Mouse (Mus musculus): ENCODE data around the gene Tns4.

- TF ChIP-seq POLR2A (IDR thresholded peaks at IDR 0.05; ENCODE audit: insufficient read length, low read depth): no peak
- no peak for TF ChIP-seq USF1 (IDR thresholded peaks at IDR 0.05; ENCODE audit: low read depth)
- no peak for TF ChIP-seq POLR2AphosphoS2 (IDR thresholded peaks at IDR 0.05; ENCODE audit: insufficient read length, low read depth)
- no peak for TF ChIP-seq MAX (IDR thresholded peaks at IDR 0.05; ENCODE audit: low read depth)
Observed at GRCm38 (mm10) chr11:99055571-99056452, 33.3 kb downstream of the Tns4 start.
